Mouse (Mus musculus): ENCODE results near the gene Lrp1.
"Not testable (repeated sequence)": the region's sequence is repeated elsewhere in the genome, so short reads cannot be mapped to it uniquely, and the experiment has no call there.

Gene Lrp1

DNA sequence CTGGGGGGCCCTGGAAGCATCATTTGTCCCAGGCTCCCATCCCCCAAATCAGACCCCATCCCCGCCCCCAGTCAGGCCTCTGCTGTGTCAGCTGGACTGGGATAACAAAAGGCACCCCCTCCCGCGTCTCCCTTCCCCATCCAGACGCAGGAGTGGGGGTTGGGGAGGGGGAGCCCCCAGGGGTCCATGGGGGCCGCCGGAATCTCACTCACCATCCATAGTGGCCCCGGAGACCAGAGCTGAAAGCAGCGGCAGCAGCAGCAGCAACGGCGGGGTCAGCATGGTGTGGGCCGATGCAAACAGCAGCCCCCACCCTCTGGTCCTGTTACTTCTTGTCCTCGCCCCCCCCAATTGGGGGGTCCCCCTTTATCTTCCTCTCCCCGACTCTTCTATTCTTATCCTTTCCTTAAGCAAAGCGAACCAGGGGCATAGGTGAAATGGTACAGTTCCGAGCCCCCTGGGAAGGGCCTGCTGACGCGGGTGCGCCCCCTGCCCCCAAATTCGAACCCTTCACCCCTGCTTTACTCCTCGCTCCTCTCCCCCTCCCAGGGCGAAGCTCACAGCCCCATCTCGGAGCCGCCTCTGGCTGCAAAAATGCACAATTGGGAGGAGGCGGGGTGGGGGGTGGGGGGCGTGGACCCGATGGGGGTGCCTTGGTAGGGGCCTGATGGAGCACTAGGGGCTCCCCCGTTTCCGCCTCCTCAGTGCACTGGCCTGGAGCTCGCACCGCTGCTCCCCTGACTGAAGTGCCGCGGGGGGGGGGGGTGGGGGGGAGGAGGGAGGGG, at the start of gene Lrp1:
Gene Lrp1 (minus strand): TSS at position 743 of the 785 bp plus-strand sequence.
- DNase-seq (ENCODE audit: low spot score) = no peak

GRCm38 (mm10) chr10:127670185-127670584, 49.2 kb upstream of the Lrp1 start:
- DNase-seq (ENCODE audit: low spot score) = no peak

DNA sequence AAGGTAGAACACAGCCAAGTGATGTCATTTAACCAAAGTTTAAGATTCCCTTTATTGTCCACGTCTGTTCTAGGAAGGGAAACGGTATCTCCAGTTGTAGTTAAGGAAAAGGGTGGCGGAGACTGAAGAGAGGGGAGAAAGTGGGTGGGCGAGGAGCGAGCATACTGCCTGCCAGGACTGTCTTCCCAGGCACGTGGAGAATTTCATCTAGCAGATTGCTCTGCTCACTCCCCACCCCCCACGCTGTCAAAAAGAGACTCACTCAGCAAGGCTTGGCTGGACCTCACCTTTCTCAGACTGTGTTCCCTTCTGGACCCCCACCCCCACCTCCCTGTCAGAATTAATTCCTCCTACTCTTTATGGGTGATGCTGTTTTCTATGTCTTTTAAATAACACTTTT, 48.2 kb upstream of the Lrp1 start:
- DNase-seq (ENCODE audit: low spot score) = no peak

GRCm38 (mm10) chr10:127668093-127669050, 47.4 kb upstream of the Lrp1 start, which contains the start of gene Nab2:
Gene Nab2 (minus strand): TSS chr10:127668568.
- DNase-seq (ENCODE audit: low spot score) = peak; percentile 85

DNA sequence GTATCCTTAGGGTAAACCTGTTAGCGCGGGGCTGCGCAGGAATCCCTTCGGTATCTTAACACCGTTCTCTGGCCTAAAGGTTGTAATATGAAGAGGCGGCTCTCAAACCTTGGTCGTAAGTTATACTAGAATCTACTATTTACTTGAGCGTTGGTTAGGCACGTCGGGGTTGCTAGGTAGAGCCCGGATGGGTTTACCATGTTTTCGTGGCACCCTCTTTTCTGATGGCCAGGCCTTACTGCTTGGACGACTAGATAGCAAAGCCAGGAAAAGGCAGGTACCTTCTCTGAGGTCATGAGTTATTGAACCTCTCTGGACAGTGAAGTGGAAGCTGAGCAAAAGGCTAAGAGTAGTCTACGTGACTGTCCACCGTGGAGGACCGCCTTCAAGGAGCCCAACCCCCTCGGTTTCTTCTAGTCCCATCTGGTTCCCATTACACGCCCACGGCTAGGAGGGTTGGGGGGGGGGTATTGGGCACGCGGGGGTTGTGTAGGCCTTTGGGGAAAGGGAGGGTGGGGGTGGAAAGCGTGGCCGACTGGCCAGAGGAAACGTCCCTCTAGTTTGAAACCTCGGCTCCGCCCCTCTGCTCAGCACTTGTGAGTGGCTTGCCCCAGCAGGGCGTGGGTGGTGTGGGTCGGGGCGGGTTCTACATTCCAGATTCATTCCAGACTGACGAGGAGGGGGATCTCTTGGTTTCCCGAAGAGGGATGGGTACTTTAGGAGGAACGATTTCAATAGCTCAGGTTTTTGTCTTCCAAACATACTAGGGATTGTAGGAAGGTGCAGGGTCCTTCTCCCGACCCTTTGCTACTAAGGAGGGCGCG, 46.5 kb upstream of the Lrp1 start:
- DNase-seq (ENCODE audit: low spot score) = peak; percentile 95

- peak; percentile 91 for DNase-seq (ENCODE audit: low spot score)
These were observed 45.7 kb upstream of the Lrp1 start, which contains the start of gene Nemp1 for GRCm38 (mm10) chr10:127666501-127667268. Gene Nemp1 (plus strand): TSS chr10:127666901.

- DNase-seq (ENCODE audit: low spot score) = peak; percentile 18
These were observed 44.6 kb upstream of the Lrp1 start for GRCm38 (mm10) chr10:127665366-127666181.

DNA sequence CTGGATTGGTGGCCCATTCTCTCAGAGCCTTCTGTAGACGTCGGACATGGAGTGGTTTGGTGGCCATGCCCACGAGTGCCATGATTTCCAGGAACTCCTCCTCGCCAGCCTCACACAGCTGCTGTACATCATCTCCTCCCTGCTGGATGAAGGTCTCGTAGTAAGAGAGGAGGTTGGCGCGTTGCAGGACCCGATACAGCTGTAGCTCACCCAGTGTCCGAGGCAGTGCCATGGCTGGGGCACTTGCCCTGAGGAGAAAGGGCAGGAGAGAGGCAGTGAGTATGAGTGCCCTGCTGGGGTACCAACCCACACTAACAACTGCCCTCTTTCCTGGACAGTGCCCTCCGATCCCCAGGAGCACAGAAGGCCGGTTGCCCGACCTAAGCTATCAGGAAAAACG, 43.9 kb upstream of the Lrp1 start:
- DNase-seq (ENCODE audit: low spot score) = no peak

DNA sequence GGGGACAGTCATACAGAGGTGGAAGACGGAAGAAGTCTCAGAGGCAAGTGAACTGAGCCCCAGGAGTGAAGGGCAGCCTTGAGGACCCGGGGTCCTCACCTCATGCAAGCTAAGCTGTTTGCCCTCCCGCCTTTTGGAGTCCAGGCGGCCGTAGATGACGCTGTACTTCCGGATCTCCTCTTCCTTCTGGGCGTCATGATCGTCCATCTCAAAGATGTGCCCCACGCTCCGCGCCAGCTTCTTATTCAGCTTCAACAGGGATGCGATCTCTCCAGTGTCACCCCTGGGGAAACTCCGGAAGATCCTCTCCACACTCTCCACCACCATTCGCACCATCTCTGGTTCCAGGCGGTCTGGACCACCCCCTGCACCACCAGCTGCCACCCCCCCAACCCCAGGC, 43.2 kb upstream of the Lrp1 start:
- no peak for DNase-seq (ENCODE audit: low spot score)

GRCm38 (mm10) chr10:127663590-127663989, 42.6 kb upstream of the Lrp1 start:
- DNase-seq (ENCODE audit: low spot score) = no peak

DNA sequence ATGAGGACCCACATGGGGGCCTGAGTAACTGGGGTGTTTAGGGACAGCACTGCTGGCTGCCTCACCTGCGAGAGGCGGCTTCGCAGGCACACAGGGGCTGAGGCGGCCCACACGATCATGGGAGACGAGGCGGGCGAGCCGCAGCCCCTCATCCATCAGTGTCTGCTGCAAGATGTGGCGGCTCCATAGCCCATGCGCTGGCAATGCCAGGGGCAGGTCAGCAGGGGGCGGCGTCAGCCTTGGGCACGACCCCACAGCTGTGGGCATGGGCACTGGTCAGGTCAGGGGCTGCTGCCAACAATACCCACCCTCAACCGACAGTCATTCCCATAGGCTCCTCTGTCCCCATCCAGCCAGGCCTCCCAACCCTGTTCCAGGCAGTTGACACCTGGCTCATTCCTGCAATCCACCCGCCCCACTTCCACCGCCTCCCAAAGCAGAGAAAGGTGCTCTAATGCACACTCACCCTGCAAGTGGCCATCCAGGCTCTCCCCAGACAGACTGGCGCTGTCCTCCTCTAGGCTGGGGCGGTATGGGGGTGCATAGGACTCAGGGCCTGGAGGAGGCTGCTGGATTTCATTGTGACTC, 41.8 kb upstream of the Lrp1 start:
- no peak for DNase-seq (ENCODE audit: low spot score)

- peak; percentile 80 for DNase-seq (ENCODE audit: low spot score)
These were observed 41.1 kb upstream of the Lrp1 start for GRCm38 (mm10) chr10:127661915-127662663.

GRCm38 (mm10) chr10:127661291-127661914, 40.5 kb upstream of the Lrp1 start:
- DNase-seq (ENCODE audit: low spot score) = no peak

GRCm38 (mm10) chr10:127659551-127659950, 38.6 kb upstream of the Lrp1 start:
- DNase-seq (ENCODE audit: low spot score) = no peak

DNA sequence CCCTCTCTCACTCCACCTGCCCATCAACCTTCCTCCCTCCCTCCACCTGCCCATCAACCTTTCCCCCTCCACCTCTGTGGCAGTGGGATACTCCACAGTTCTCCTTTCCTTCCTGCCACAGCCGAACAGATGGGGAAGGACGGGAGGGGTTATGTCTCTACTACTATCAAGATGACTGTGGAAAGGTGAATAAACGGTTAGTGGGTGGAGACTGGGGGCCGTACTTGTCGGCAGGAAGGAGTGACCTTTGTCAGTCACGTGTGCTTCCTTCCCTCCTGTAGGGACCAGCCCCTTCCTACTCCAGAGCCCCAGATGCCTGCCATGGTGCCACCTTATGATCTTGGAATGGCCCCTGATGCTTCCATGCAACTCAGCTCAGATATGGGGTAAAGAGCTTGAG, 37.1 kb upstream of the Lrp1 start:
- DNase-seq (ENCODE audit: low spot score) = no peak

DNA sequence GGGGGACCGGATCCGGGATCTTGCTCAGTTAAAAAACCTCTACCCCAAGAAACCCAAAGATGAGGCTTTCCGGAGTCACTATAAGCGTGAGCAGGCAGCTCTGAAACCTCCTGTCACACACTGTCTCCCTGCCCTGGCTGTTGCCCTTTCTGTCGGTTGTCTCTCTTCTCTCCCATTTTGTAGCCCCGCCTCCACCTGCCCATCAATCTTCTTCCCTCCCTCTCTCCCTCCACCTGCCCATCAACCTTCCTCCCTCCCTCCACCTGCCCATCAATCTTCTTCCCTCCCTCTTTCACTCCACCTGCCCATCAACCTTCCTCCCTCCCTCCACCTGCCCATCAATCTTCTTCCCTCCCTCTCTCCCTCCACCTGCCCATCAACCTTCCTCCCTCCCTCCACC, 36.7 kb upstream of the Lrp1 start:
- not testable (repeated sequence) for DNase-seq (ENCODE audit: low spot score)

DNA sequence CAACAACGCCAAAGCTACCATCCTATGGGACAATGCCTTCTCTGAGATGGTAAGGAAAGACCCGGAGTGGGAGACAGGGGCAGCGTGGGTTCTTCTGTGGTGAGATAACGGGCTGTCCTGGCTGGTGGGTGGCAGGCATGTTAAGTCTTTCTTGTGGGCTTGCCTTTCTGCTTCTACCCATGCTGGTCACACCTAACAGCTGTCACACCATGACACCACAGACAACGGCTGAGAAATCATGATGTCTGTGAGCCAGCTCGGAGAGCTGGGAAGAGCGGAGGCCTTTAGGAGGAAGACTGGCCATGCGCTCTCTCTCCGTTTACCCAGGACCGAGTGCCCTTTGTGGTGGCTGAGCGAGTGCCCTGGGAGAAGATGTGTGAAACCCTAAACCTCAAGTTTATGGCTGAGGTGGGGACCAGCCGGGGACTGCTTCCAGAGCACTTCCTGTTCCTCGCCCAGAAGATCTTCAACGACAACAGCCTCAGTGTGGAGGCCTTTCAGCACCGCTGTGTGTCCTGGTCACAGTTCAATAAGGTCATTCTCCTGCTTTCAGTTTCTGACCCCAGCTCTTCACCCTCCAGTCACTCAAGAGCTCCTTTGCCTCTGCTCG, 34.1 kb upstream of the Lrp1 start:
- DNase-seq (ENCODE audit: low spot score) = no peak

Data from lung, postnatal 25 days (tissue).